ENCODE assay signal across 23 mouse cellular contexts in the genomic region with DNA sequence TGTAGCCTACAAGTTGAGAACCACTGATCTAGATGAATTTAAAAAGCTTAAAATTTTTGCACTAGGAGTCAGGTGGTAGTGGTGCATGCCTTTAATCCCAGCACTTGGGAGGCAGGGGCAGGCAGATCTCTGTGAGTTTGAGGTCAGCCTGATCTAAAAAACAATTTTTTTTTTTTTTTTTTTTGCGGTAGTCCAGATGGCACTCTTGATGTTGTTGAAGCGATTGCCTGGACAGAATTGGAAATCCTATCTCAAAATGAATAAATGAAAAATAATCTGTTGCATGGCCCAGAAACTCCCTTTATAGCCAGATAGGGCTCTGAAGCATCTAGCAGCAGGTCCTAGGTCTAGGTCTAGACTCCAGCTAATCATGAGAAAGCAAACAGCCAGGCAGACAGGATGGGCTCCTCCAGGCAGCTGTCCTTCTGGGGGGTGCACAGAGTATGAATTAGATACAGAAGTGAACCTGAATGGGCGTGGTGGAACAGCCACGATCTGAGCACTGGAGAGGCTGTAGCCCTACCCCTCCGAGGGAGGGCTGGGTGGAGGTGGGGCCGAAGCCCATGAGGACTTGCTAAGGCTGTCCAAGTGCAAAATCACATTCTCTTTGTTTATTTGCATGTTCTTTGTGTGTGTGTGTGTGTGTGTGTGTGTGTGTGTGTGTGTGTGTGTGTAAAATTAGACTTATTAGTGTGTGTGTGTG. TPM values are rescaled to one million over a fixed set of nuclear protein-coding genes. Genes with fewer than 3 reads are reported as not detected.
DNase-seq lines count a peak whose midpoint lies in the region; ATAC-seq lines count a peak whose summit lies in the region.
"Had no signal": no experiment of that assay in that cellular context is flagged by ENCODE, and none has a peak within 500 bp of the region (broad histone marks: within the 10 kb centered on the region; RNA-seq: fewer than 3 reads in every experiment).

No protein-coding gene starts in this region.

- H3K4me3 ChIP-seq in neural tube, embryonic 12.5 days: no peak overlapping the region
- H3K4me3 ChIP-seq in forebrain, embryonic 12.5 days (replicated peaks): no peak overlapping the region
- H3K4me3 ChIP-seq: embryonic facial prominence, embryonic 13.5 days; forebrain, embryonic 13.5 days; heart, embryonic 12.5 days; hindbrain, embryonic 10.5 days; hindbrain, embryonic 15.5 days had no signal

- no peaks in the 10 kb centered on the region for H3K9me3 ChIP-seq in neural tube, embryonic 12.5 days
- H3K9me3 ChIP-seq in forebrain, embryonic 12.5 days: no peaks in the 10 kb centered on the region
- H3K9me3 ChIP-seq: embryonic facial prominence, embryonic 13.5 days; forebrain, embryonic 13.5 days; G1E; heart, embryonic 12.5 days; hindbrain, embryonic 10.5 days; hindbrain, embryonic 15.5 days had no signal

- H3K4me2 ChIP-seq in neural tube, embryonic 12.5 days (replicated peaks): no peak overlapping the region
- no peak overlapping the region for H3K4me2 ChIP-seq in forebrain, embryonic 12.5 days
- H3K4me2 ChIP-seq: embryonic facial prominence, embryonic 13.5 days; forebrain, embryonic 13.5 days; heart, embryonic 12.5 days; hindbrain, embryonic 15.5 days had no signal

- no peaks in the 10 kb centered on the region for H3K27me3 ChIP-seq in neural tube, embryonic 12.5 days (replicated peaks)
- H3K27me3 ChIP-seq in forebrain, embryonic 12.5 days: no peaks in the 10 kb centered on the region
- H3K27me3 ChIP-seq: embryonic facial prominence, embryonic 13.5 days; forebrain, embryonic 13.5 days; heart, embryonic 12.5 days; hindbrain, embryonic 15.5 days had no signal

- no peak overlapping the region for H3K27ac ChIP-seq in neural tube, embryonic 12.5 days
- H3K27ac ChIP-seq in forebrain, embryonic 12.5 days: no peak overlapping the region
- H3K27ac ChIP-seq: embryonic facial prominence, embryonic 13.5 days; forebrain, embryonic 13.5 days; hindbrain, embryonic 15.5 days had no signal

- DNase-seq in neural tube, embryonic 10.5 days (ENCODE audit: extremely low spot score, low spot score): no peak
- peak; percentile 95 for DNase-seq in A20 (ENCODE audit: low read depth, low spot score)
- peak; percentile 60 to 66 for DNase-seq in B cell, adult 2 months
- DNase-seq in induced T-regulatory cell, adult 2 months (ENCODE audit: low read depth): peak; percentile 64
- no peak for DNase-seq in gastrocnemius, postnatal 10 days
- DNase-seq: adrenal gland, postnatal 14 days; cerebellum, adult 11-12 months; cerebellum, adult 9-10 months; cerebellum, postnatal 25 days; forebrain, postnatal 0 days; gastrocnemius, postnatal 25 days had no signal

- WGBS in neural tube, embryonic 12.5 days: 75% methylated on average over 6 of the region's 6 CpGs
- 80% methylated on average over 6 of the region's 6 CpGs for WGBS in forebrain, embryonic 12.5 days

- H3K36me3 ChIP-seq in neural tube, embryonic 12.5 days: no peaks in the 10 kb centered on the region
- H3K36me3 ChIP-seq in forebrain, embryonic 12.5 days (replicated peaks): no peaks in the 10 kb centered on the region
- H3K36me3 ChIP-seq: embryonic facial prominence, embryonic 13.5 days; heart, embryonic 12.5 days; hindbrain, embryonic 10.5 days; hindbrain, embryonic 15.5 days had no signal

- no peaks in the 10 kb centered on the region for H3K4me1 ChIP-seq in neural tube, embryonic 12.5 days
- H3K4me1 ChIP-seq in forebrain, embryonic 12.5 days: no peaks in the 10 kb centered on the region
- H3K4me1 ChIP-seq: forebrain, embryonic 13.5 days had no signal

- ATAC-seq in neural tube, embryonic 12.5 days (ENCODE audit: low FRiP score, low read depth): no peak
- no peak for ATAC-seq in forebrain, embryonic 12.5 days (ENCODE audit: low FRiP score)
- ATAC-seq: activated CD4-positive, CD25-positive, alpha-beta regulatory T cell, adult 4 months; forebrain, embryonic 13.5 days; forebrain, postnatal 0 days; inflammation-experienced regulatory T-cells, adult 6 months had no signal

- 0 out of 2 replicates have a peak overlapping the region, but pooled peaks have one; percentile 29 for H3K9ac ChIP-seq in neural tube, embryonic 12.5 days
- H3K9ac ChIP-seq in forebrain, embryonic 12.5 days: no peak overlapping the region
- H3K9ac ChIP-seq: embryonic facial prominence, embryonic 13.5 days; forebrain, embryonic 13.5 days; forebrain, postnatal 0 days; heart, embryonic 12.5 days; hindbrain, embryonic 15.5 days had no signal

RNA-seq across cellular contexts. Expression of a gene that starts 3.2 kb away (rescaled TPM):
- 9.2 and 10.1 TPM in 2 replicates for polyA plus RNA-seq in neural tube, embryonic 12.5 days (2016; fragmentation: Nextera tagmentation; extraction: Ambion mirVana)
- total RNA-seq in gastrocnemius, postnatal 10 days (2021): 1 to 10 TPM; 7.0 to 8.0 TPM
- 6.0 and 6.3 TPM in 2 replicates for polyA plus RNA-seq in forebrain, embryonic 12.5 days (2016; fragmentation: Nextera tagmentation; extraction: Ambion mirVana)

RNA-seq across cellular contexts. Expression of a gene that starts 27.6 kb away (rescaled TPM):
- 0.47 and 0.56 TPM in 2 replicates for polyA plus RNA-seq in neural tube, embryonic 12.5 days (2016; fragmentation: Nextera tagmentation; extraction: Ambion mirVana)
- total RNA-seq in gastrocnemius, postnatal 10 days (2021): under 1 TPM; 0.16 to 0.41 TPM
- 0.47 and 0.79 TPM in 2 replicates for polyA plus RNA-seq in forebrain, embryonic 12.5 days (2016; fragmentation: Nextera tagmentation; extraction: Ambion mirVana)
- total RNA-seq: granulocyte monocyte progenitor cell, adult 5-6 weeks had no signal
- polyA plus RNA-seq: C2C12, G1E had no signal

Comparison
In these comparisons a context has a peak if more than half of its experiments do, and no peak if none do; other contexts are left out.
1. DNase-seq: peak in A20 (single experiment), B cell, adult 2 months (2 of 2) and induced T-regulatory cell, adult 2 months (single experiment); none in neural tube, embryonic 10.5 days (single experiment) and gastrocnemius, postnatal 10 days (single experiment).